Mouse (Mus musculus) kidney, adult 2 months (tissue): ENCODE measurements around the gene Rassf8. TPM values are rescaled to one million over a fixed set of nuclear protein-coding genes. Genes with fewer than 3 reads are reported as not detected.

ENCODE experiments used
- DNase-seq: peaks from one replicate; pipeline ENCODE4 v3.0.0; 2021
- H3K27ac ChIP-seq: fragments of 200-500 bp; 2 replicates; pipeline ENCODE4 v1.5.1; 2012; ENCODE audit warnings: low read depth, low read length, control low read depth, inconsistent platforms; ENCODE audit not compliant: insufficient read depth
- H3K27me3 ChIP-seq: fragments of 200-500 bp; replicated peaks from 2 replicates; pipeline ENCODE4 v1.6.1; 2012; ENCODE audit warnings: mild to moderate bottlenecking, moderate library complexity, low read length, inconsistent platforms; ENCODE audit not compliant: control insufficient read depth, insufficient read depth
- H3K36me3 ChIP-seq: fragments of 200-500 bp; 2 replicates; pipeline ENCODE4 v1.6.1; 2012; ENCODE audit warnings: mild to moderate bottlenecking, moderate library complexity, low read length, inconsistent platforms; ENCODE audit not compliant: control insufficient read depth, insufficient read depth
- H3K4me1 ChIP-seq: fragments of 200-500 bp; 2 replicates; pipeline ENCODE4 v1.6.1; 2011; ENCODE audit warnings: low read length; ENCODE audit not compliant: control insufficient read depth, insufficient read depth
- H3K4me3 ChIP-seq: fragments of 200-500 bp; 2 replicates; pipeline ENCODE4 v1.5.1; 2011; ENCODE audit warnings: mild to moderate bottlenecking, low read depth, low read length, control low read depth; ENCODE audit not compliant: insufficient read depth
- CTCF ChIP-seq: fragments of 200-500 bp; conservative IDR thresholded peaks from 2 replicates; pipeline ENCODE4 v1.5.1; 2011; ENCODE audit warnings: low read depth, mild to moderate bottlenecking, control low read depth, low read length, moderate library complexity, mixed read lengths; ENCODE audit not compliant: insufficient read depth, insufficient read length
- POLR2A ChIP-seq: fragments of 200-500 bp; IDR thresholded peaks from one replicate; pipeline ENCODE4 v1.6.1; 2011; ENCODE audit warnings: low read depth, low read length, control low read depth
- WGBS: fragments of 180-500 bp; shearing (Covaris S2); methylation state at CpG from one replicate; pipeline ENCODE4 v1.1.7; 2018; 5-methylcytosine and 5-hydroxymethylcytosine counted together
- polyA plus RNA-seq: library from polyadenylated mRNA; depleted of rRNA; stranded (reverse); fragments of >200 nt; gene quantifications from 2 replicates; pipeline ENCODE4 v1.2.3, GENCODE M21; 2012

Rassf8 gene
- polyA plus RNA-seq, 1 experiment: 33.9 TPM

DNA sequence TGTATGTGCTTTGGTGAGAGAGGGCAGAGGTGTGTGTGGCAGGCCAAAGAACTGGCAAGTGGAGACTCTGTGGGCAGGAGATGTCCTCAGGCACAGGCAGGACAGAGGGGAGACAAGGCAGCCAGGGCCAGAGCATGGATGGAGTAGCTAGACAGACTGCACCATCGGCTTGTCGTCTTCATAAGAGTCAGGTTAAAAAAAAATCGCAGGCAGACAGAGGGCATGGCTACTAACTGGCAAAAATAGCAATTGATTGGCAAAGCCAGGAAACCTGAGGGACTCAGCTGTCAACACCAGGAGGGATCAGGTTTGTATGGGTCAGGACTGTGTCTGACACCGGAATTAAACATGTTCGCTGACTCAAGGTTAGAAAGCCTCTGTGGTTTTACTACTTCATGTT is 108.2 kb downstream of the Rassf8 start:
- 75% methylated on average over 5 of the region's 5 CpGs for WGBS
- DNase-seq: no peak
- TF ChIP-seq POLR2A (no peak), CTCF (no peak)
- Histone ChIP-seq H3K27me3 (no peaks in the 10 kb centered on the region), H3K4me3 (no peak overlapping the region), H3K4me1 (peaks cover 5% of the 10 kb centered on the region; the same call in 1 of the 2 replicates), H3K27ac (no peak overlapping the region), H3K36me3 (no peaks in the 10 kb centered on the region)

- peak; percentile 99 for DNase-seq
- no peak overlapping the region for H3K27ac ChIP-seq
- H3K4me1 ChIP-seq: peaks cover 5% of the 10 kb centered on the region; the same call in 1 of the 2 replicates
- no peaks in the 10 kb centered on the region for H3K36me3 ChIP-seq
- H3K27me3 ChIP-seq: no peaks in the 10 kb centered on the region
- TF ChIP-seq POLR2A: no peak
- no peak for TF ChIP-seq CTCF
- WGBS: 15% methylated on average over 28 of the region's 28 CpGs
- no peak overlapping the region for H3K4me3 ChIP-seq
Measured at GRCm38 (mm10) chr6:145855720-145856551, 109.4 kb downstream of the Rassf8 start.

DNA sequence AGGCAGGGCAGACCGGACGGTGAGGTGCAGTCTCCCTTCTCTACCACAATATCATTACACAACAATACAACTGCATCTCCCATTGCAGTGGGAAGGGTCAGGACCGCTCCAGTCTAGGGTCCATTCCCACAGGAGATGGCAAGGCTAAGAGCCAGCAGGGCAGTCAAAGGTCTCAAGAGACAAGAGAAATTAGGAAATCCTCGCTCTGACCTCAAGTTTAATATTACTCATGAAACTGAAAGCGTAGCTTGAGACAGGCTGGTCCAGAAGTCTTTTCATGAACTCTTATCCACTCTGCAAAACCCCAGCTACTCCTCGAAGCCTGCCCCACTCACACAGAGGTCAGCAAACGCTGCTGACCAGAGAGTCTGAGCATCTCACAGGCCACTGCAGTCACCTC is 110.9 kb downstream of the Rassf8 start:
- TF ChIP-seq CTCF (no peak), POLR2A (no peak)
- H3K27ac ChIP-seq: no peak overlapping the region
- peaks cover 5% of the 10 kb centered on the region; the same call in 1 of the 2 replicates for H3K4me1 ChIP-seq
- H3K36me3 ChIP-seq: no peaks in the 10 kb centered on the region
- WGBS: 87% methylated on average over 7 of the region's 7 CpGs
- H3K4me3 ChIP-seq: no peak overlapping the region
- peak; percentile 22 for DNase-seq
- no peaks in the 10 kb centered on the region for H3K27me3 ChIP-seq

GRCm38 (mm10) chr6:145858414-145858813 is 111.9 kb downstream of the Rassf8 start:
- H3K36me3 ChIP-seq: no peaks in the 10 kb centered on the region
- no peak for DNase-seq
- H3K27ac ChIP-seq: no peak overlapping the region
- no peak overlapping the region for H3K4me3 ChIP-seq
- H3K4me1 ChIP-seq: peaks cover 5% of the 10 kb centered on the region; the same call in 1 of the 2 replicates
- TF ChIP-seq POLR2A (no peak), CTCF (no peak)
- WGBS: 62% methylated on average over 8 of the region's 8 CpGs
- H3K27me3 ChIP-seq: no peaks in the 10 kb centered on the region

DNA sequence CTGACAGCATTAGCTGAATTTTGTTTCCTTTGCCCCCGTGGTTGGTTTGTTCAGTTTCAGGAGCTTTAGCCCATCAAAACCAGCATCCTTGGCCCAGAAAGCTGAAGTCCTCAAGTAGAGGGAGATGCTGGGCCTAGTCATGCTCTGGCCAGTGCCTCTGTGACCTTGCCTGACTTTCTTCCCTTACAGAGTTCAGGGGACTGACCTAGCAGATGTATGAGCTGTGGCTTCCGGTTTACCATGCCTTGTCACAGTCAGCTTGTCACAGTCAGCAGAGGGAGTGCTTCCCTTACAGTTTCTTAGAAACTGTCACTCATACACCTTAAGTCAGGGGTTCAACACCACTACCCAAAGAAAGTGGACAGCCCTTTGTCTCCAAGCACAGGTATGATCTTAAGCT is 113.8 kb downstream of the Rassf8 start:
- whole genome bisulfite sequencing: 52% methylated on average over 2 of the region's 2 CpGs
- Histone ChIP-seq H3K4me1 (peaks cover 5% of the 10 kb centered on the region; the same call in 1 of the 2 replicates), H3K4me3 (no peak overlapping the region), H3K36me3 (no peaks in the 10 kb centered on the region), H3K27me3 (no peaks in the 10 kb centered on the region), H3K27ac (no peak overlapping the region)
- DNase-seq: no peak
- TF ChIP-seq CTCF (no peak), POLR2A (no peak)

GRCm38 (mm10) chr6:145861462-145862227 is 115.1 kb downstream of the Rassf8 start:
- TF ChIP-seq CTCF (no peak), POLR2A (no peak)
- 92% methylated on average over 9 of the region's 9 CpGs for WGBS
- no peaks in the 10 kb centered on the region for H3K36me3 ChIP-seq
- DNase-seq: no peak
- H3K4me1 ChIP-seq: no peaks in the 10 kb centered on the region
- no peak overlapping the region for H3K4me3 ChIP-seq
- no peak overlapping the region for H3K27ac ChIP-seq
- no peaks in the 10 kb centered on the region for H3K27me3 ChIP-seq

DNA sequence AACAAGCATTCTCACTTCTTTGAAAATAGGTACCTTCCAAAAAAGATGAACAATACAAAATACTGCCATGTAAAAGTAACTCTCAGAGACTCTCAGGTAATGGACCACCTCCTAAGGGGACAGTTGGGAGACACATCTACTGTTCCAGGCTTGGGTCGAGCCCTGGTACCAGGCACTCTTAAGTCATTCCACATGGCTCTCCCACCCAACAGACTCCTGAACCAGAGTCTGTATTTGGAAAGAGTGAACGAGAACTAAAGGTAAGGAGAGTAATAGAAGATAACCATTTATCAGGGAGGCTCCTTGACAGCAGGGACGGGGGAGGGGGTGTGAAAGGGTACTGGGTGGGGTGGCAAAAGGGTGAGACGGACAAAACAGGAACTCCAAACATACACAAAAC is 115.8 kb downstream of the Rassf8 start:
- peak overlapping the region; percentile 80; the same call in 1 of the 2 replicates for H3K4me3 ChIP-seq
- no peaks in the 10 kb centered on the region for H3K36me3 ChIP-seq
- no peaks in the 10 kb centered on the region for H3K4me1 ChIP-seq
- H3K27ac ChIP-seq: no peak overlapping the region
- no peaks in the 10 kb centered on the region for H3K27me3 ChIP-seq
- 55% methylated on average over 4 of the region's 4 CpGs for WGBS
- TF ChIP-seq POLR2A (no peak), CTCF (no peak)
- no peak for DNase-seq
